Mouse (Mus musculus): Measurements from ENCODE around the gene Met.

DNA sequence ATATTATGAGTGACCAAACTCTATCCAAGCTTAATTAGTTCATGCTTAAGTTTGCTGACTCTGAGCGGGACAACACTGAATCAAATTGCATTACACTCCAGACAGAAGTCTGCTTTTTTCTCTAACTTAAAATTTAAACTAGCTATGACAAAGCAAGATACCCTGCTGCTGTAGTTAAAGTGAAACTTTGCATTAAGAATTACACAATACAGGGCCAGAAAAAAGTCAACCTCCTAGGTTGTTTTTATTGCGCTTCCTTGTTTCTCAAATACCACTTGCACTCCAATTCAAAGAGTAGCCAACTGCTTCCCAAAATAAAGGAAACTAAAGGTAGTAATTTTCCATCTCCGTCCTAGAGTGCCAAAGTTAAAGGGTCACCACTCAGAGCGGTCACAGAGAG is 33.8 kb downstream of the Met start:
- TF ChIP-seq POLR2A (IDR thresholded peaks at IDR 0.05; ENCODE audit: low read depth, low read length) (no peak), CTCF (IDR thresholded peaks at IDR 0.05; ENCODE audit: borderline replicate concordance, insufficient read depth, low read length) (no peak)
